Mouse (Mus musculus) embryonic facial prominence, embryonic 14.5 days (tissue): ENCODE data around the gene Aars. TPM values are rescaled to one million over a fixed set of nuclear protein-coding genes. Genes with fewer than 3 reads are reported as not detected.
"Not testable (repeated sequence)": the region's sequence is repeated elsewhere in the genome, so short reads cannot be mapped to it uniquely, and the experiment has no call there.

Experiments used
- ATAC-seq: fragments of 200-750 bp; cut with Nextera tagmentation; 2 replicates; pipeline ENCODE4 v1.8.0; 2017; ENCODE audit warnings: low read depth, moderate number of reproducible peaks, moderate TSS enrichment
- DNase-seq: peaks from one replicate; pipeline ENCODE4 v3.0.0-alpha.2; 2015; ENCODE audit warnings: low spot score
- H3K27ac ChIP-seq: fragments of 300-500 bp; sonication (generic); replicated peaks from 2 replicates; pipeline ENCODE4 v1.5.1; 2014; ENCODE audit warnings: low read depth, mild to moderate bottlenecking, low read length, moderate library complexity
- H3K27me3 ChIP-seq: fragments of 300-500 bp; sonication (generic); replicated peaks from 2 replicates; pipeline ENCODE4 v1.6.1; 2014; ENCODE audit warnings: low read length; ENCODE audit not compliant: control insufficient read depth, insufficient read depth
- H3K36me3 ChIP-seq: fragments of 300-500 bp; sonication (generic); 2 replicates; pipeline ENCODE4 v1.6.1; 2014; ENCODE audit warnings: low read length, mixed read lengths; ENCODE audit not compliant: control insufficient read depth, insufficient read depth
- H3K4me1 ChIP-seq: fragments of 300-500 bp; sonication (generic); 2 replicates; pipeline ENCODE4 v1.6.1; 2014; ENCODE audit warnings: antibody characterized with exemption, low read length; ENCODE audit not compliant: control insufficient read depth, insufficient read depth
- H3K4me2 ChIP-seq: fragments of 300-500 bp; sonication (generic); 2 replicates; pipeline ENCODE4 v1.6.1; 2014; ENCODE audit warnings: low read depth, mild to moderate bottlenecking, low read length, moderate library complexity, mixed read lengths
- H3K4me3 ChIP-seq: fragments of 300-500 bp; sonication (generic); 2 replicates; pipeline ENCODE4 v1.5.1; 2014; ENCODE audit warnings: low read depth, mild to moderate bottlenecking, low read length
- H3K9ac ChIP-seq: fragments of 300-500 bp; sonication (generic); 2 replicates; pipeline ENCODE4 v1.6.1; 2014; ENCODE audit warnings: low read depth, mild to moderate bottlenecking, low read length, moderate library complexity, mixed read lengths
- H3K9me3 ChIP-seq: fragments of 300-500 bp; sonication (generic); 2 replicates; pipeline ENCODE4 v1.6.1; 2016; ENCODE audit warnings: low read length; ENCODE audit not compliant: control insufficient read depth
- WGBS: fragments of 180-500 bp; shearing (Covaris S2); extraction: QIAGEN DNeasy Blood & Tissue Kit; methylation state at CpG from one replicate; pipeline ENCODE4 v1.1.7; 2014; 5-methylcytosine and 5-hydroxymethylcytosine counted together
- polyA plus RNA-seq: library from polyadenylated mRNA; unstranded; fragments of >200 nt; fragmentation: Nextera tagmentation; extraction: Ambion mirVana; gene quantifications from 2 replicates; pipeline ENCODE4 v1.2.1, GENCODE M21; 2014

Gene Aars
- polyA plus RNA-seq, result 48.9 and 53.2 TPM in 2 replicates

GRCm38 (mm10) chr8:111032916-111033315 is at the start of gene Aars:
Gene Aars (plus strand): TSS chr8:111033144.
- peaks cover 18% of the 10 kb centered on the region for H3K36me3 ChIP-seq
- 94% methylated on average over 7 of the region's 7 CpGs for WGBS
- no peak for ATAC-seq
- no peaks in the 10 kb centered on the region for H3K9me3 ChIP-seq
- peak within 1 kb of the TSS; percentile 74 for H3K4me2 ChIP-seq
- H3K27me3 ChIP-seq, result peaks cover 4% of the 10 kb centered on the region; the same call in 1 of the 2 replicates
- peak within 1 kb of the TSS; percentile 63 for H3K4me3 ChIP-seq
- peak within 1 kb of the TSS; percentile 50; the same call in 1 of the 2 replicates for H3K27ac ChIP-seq
- no peak for DNase-seq
- H3K9ac ChIP-seq, result peak within 1 kb of the TSS; percentile 77
- H3K4me1 ChIP-seq, result peaks cover 18% of the 10 kb centered on the region

- Histone ChIP-seq H3K9ac (no peak overlapping the region), H3K27ac (no peak overlapping the region), H3K27me3 (no peaks in the 10 kb centered on the region), H3K36me3 (peaks cover 90% of the 10 kb centered on the region), H3K4me3 (no peak overlapping the region), H3K9me3 (no peaks in the 10 kb centered on the region), H3K4me1 (no peaks in the 10 kb centered on the region), H3K4me2 (no peak overlapping the region)
- no peak for ATAC-seq
- DNase-seq, result no peak
- WGBS, result 74% methylated on average over 8 of the region's 8 CpGs
These were observed 44.9 kb upstream of the Aars start for GRCm38 (mm10) chr8:110987805-110988744.

- ATAC-seq (no peak), DNase-seq (no peak)
- Histone ChIP-seq H3K27ac (no peak overlapping the region), H3K4me1 (no peaks in the 10 kb centered on the region), H3K27me3 (no peaks in the 10 kb centered on the region), H3K4me2 (no peak overlapping the region), H3K9me3 (no peaks in the 10 kb centered on the region), H3K4me3 (no peak overlapping the region), H3K36me3 (peaks cover 80% of the 10 kb centered on the region), H3K9ac (no peak overlapping the region)
- 89% methylated on average over 9 of the region's 9 CpGs for WGBS
These were observed 42.9 kb upstream of the Aars start for GRCm38 (mm10) chr8:110990017-110990416.

GRCm38 (mm10) chr8:110996641-110997430 is 36.1 kb upstream of the Aars start:
- Histone ChIP-seq H3K27ac (peak overlapping the region; percentile 87), H3K27me3 (no peaks in the 10 kb centered on the region), H3K4me1 (peaks cover 3% of the 10 kb centered on the region; the same call in 1 of the 2 replicates), H3K9ac (peak overlapping the region; percentile 87), H3K36me3 (peaks cover 20% of the 10 kb centered on the region; the same call in 1 of the 2 replicates), H3K4me3 (peak overlapping the region; percentile 93), H3K9me3 (no peaks in the 10 kb centered on the region), H3K4me2 (peak overlapping the region; percentile 65)
- ATAC-seq, result no peak
- WGBS, result 38% methylated on average over 16 of the region's 16 CpGs
- no peak for DNase-seq

- DNase-seq, result peak; percentile 96
- 4% methylated on average over 58 of the region's 58 CpGs for WGBS
- Histone ChIP-seq H3K4me1 (peaks cover 3% of the 10 kb centered on the region; the same call in 1 of the 2 replicates), H3K4me3 (peak within 1 kb of the TSS; percentile 93), H3K27ac (peak within 1 kb of the TSS; percentile 87), H3K9me3 (no peaks in the 10 kb centered on the region), H3K4me2 (peak within 1 kb of the TSS; percentile 65), H3K27me3 (no peaks in the 10 kb centered on the region), H3K9ac (peak within 1 kb of the TSS; percentile 87), H3K36me3 (peaks cover 12% of the 10 kb centered on the region; the same call in 1 of the 2 replicates)
- ATAC-seq, result peak; percentile 97
These were observed 35.1 kb upstream of the Aars start, which contains the start of gene Ddx19a for GRCm38 (mm10) chr8:110997547-110998531. Gene Ddx19a (minus strand): TSS chr8:110997800.

- H3K27me3 ChIP-seq, H3K9ac ChIP-seq, H3K9me3 ChIP-seq, H3K4me3 ChIP-seq, H3K27ac ChIP-seq, ATAC-seq, H3K4me1 ChIP-seq, H3K4me2 ChIP-seq, DNase-seq: not testable (repeated sequence)
- peaks cover 47% of the 10 kb centered on the region for H3K36me3 ChIP-seq
- 85% methylated on average over 9 of the region's 10 CpGs for WGBS
These were observed 22.5 kb upstream of the Aars start for GRCm38 (mm10) chr8:111010230-111010991.

- not testable (repeated sequence) for ATAC-seq, H3K4me2 ChIP-seq, H3K36me3 ChIP-seq, H3K4me1 ChIP-seq, H3K4me3 ChIP-seq, H3K9ac ChIP-seq, H3K27ac ChIP-seq, H3K9me3 ChIP-seq, DNase-seq, H3K27me3 ChIP-seq
- WGBS, result 100% methylated on average over 1 of the region's 2 CpGs
These were observed 6.3 kb upstream of the Aars start for GRCm38 (mm10) chr8:111026609-111027008.
